Mouse (Mus musculus) embryonic facial prominence, embryonic 11.5 days (tissue): ENCODE results near the gene Cyp2e1. TPM values are rescaled to one million over a fixed set of nuclear protein-coding genes. Genes with fewer than 3 reads are reported as not detected.
"Not testable (repeated sequence)": the region's sequence is repeated elsewhere in the genome, so short reads cannot be mapped to it uniquely, and the experiment has no call there.

Experiments used
- ATAC-seq: fragments of 200-750 bp; cut with Nextera tagmentation; replicated peaks from 2 replicates; pipeline ENCODE4 v1.8.0; 2017; ENCODE audit warnings: low read depth; ENCODE audit not compliant: insufficient number of reproducible peaks, low FRiP score, low TSS enrichment
- DNase-seq: peaks from one replicate; pipeline ENCODE4 v3.0.0-alpha.2; 2015; ENCODE audit warnings: low spot score
- H3K27ac ChIP-seq: fragments of 300-500 bp; sonication (generic); replicated peaks from 2 replicates; pipeline ENCODE4 v1.5.1; 2014; ENCODE audit warnings: mild to moderate bottlenecking, low read depth, low read length, control low read depth
- H3K27me3 ChIP-seq: fragments of 300-500 bp; sonication (generic); 2 replicates; pipeline ENCODE4 v1.6.1; 2014; ENCODE audit warnings: mild to moderate bottlenecking, low read length, moderate library complexity, mixed read lengths; ENCODE audit not compliant: control insufficient read depth, insufficient read depth
- H3K36me3 ChIP-seq: fragments of 300-500 bp; sonication (generic); replicated peaks from 2 replicates; pipeline ENCODE4 v1.6.1; 2014; ENCODE audit warnings: low read depth, mild to moderate bottlenecking, low read length, moderate library complexity, mixed read lengths; ENCODE audit not compliant: control insufficient read depth, insufficient read depth
- H3K4me1 ChIP-seq: fragments of 300-500 bp; sonication (generic); 2 replicates; pipeline ENCODE4 v1.6.1; 2014; ENCODE audit warnings: low read length, mixed read lengths; ENCODE audit not compliant: control insufficient read depth, insufficient read depth
- H3K4me2 ChIP-seq: fragments of 300-500 bp; sonication (generic); 2 replicates; pipeline ENCODE4 v1.6.1; 2014; ENCODE audit warnings: low read depth, mild to moderate bottlenecking, control low read depth, low read length, moderate library complexity
- H3K4me3 ChIP-seq: fragments of 300-500 bp; sonication (generic); 2 replicates; pipeline ENCODE4 v1.5.1; 2014; ENCODE audit warnings: low read depth, low read length, control low read depth
- H3K9ac ChIP-seq: fragments of 300-500 bp; sonication (generic); replicated peaks from 2 replicates; pipeline ENCODE4 v1.6.1; 2014; ENCODE audit warnings: mild to moderate bottlenecking, control low read depth, low read length
- H3K9me3 ChIP-seq: fragments of 300-500 bp; sonication (generic); replicated peaks from 2 replicates; pipeline ENCODE4 v1.6.1; 2016; ENCODE audit warnings: mild to moderate bottlenecking, low read length, inconsistent platforms, mixed read lengths; ENCODE audit not compliant: control insufficient read depth
- WGBS: fragments of 180-500 bp; shearing (Covaris S2); extraction: QIAGEN DNeasy Blood & Tissue Kit; methylation state at CpG from one replicate; pipeline ENCODE4 v1.1.7; 2014; 5-methylcytosine and 5-hydroxymethylcytosine counted together
- polyA plus RNA-seq: library from polyadenylated mRNA; unstranded; fragments of >200 nt; fragmentation: Nextera tagmentation; extraction: Ambion mirVana; gene quantifications from 2 replicates; pipeline ENCODE4 v1.2.1, GENCODE M21; 2014

Gene Cyp2e1
- polyA plus RNA-seq, 1 experiment from 2014 or later: not detected

DNA sequence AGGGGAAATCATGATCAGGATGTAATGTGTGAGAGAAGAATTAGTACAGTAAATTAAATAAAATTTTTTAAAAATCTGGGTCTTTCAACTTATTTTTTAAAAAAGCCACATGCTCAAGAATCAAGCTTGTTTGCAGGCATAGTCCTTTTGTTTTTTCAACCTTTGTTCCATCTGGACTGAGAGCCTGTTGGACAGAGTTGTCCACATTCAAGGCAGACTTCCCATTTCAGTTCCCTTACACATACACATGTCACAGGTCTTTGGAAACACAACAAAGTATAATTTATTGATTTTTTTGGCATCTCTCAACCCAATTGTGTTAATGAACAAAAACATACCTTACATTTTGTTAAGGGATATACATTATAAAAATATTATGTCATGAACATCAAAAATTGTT is 9.0 kb upstream of the Cyp2e1 start:
- Histone ChIP-seq H3K9me3 (no peaks in the 10 kb centered on the region), H3K4me3 (no peak overlapping the region), H3K4me1 (no peaks in the 10 kb centered on the region), H3K9ac (no peak overlapping the region), H3K27ac (no peak overlapping the region), H3K4me2 (no peak overlapping the region), H3K27me3 (no peaks in the 10 kb centered on the region), H3K36me3 (no peaks in the 10 kb centered on the region)
- ATAC-seq (no peak), DNase-seq (no peak)

DNA sequence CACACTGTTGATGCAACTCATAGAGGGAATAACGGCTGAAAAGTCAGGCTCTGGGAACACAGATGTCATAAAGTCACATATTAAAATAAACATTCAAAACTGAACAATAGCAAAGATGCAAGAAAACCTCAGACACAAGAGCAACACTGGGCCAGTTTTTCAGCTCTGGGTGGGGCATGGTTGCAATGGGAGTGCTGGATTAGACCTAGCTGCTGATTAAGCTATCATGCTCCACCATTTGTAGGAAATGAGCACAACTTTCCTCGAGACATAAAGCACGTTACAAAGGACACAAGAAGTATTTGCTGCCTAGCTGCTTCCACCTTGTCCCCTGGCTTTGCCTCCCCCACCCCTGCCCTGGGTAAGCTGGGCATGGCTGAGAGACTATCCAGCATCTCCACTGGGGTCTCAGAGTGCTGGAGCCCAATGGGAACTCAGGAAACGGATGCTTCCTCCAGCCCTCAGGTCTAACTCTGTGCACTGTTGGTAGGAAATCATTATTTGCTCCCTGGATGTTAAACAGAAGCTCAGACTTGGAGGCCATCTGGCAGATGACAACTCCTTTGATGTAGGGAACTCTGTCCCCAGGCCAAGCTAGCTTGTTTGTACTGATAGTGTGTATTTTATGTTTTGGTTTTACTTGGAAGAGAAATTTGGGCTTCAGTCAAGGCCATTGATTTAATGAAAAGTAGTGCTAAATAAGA is 7.2 kb upstream of the Cyp2e1 start:
- no peaks in the 10 kb centered on the region for H3K27me3 ChIP-seq
- H3K9ac ChIP-seq: no peak overlapping the region
- no peaks in the 10 kb centered on the region for H3K4me1 ChIP-seq
- WGBS: 79% methylated on average over 4 of the region's 4 CpGs
- H3K36me3 ChIP-seq: no peaks in the 10 kb centered on the region
- no peaks in the 10 kb centered on the region for H3K9me3 ChIP-seq
- H3K27ac ChIP-seq: no peak overlapping the region
- ATAC-seq: no peak
- no peak overlapping the region for H3K4me3 ChIP-seq
- H3K4me2 ChIP-seq: no peak overlapping the region
- no peak for DNase-seq

DNA sequence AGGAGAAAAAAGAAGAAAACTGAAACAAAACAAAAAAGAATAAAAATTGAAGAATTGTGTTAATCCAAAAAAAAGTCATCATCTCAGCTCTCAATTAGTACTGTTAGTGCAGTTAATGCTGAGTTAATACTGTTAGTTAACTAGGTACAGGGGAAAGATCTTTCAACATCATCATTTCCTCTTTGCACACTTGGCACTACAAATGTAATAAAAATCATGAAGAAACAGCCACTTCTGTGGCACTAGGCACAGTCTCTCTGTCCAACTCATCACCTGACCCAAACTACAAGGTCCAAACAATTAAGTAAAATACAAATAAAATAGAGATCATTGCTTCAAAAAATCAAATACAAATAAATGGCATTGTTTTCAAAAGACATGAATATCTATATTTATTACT is 2.9 kb upstream of the Cyp2e1 start:
- no peak for DNase-seq
- no peak overlapping the region for H3K9ac ChIP-seq
- no peak overlapping the region for H3K27ac ChIP-seq
- no peaks in the 10 kb centered on the region for H3K27me3 ChIP-seq
- H3K36me3 ChIP-seq: no peaks in the 10 kb centered on the region
- no peak overlapping the region for H3K4me3 ChIP-seq
- H3K4me2 ChIP-seq: no peak overlapping the region
- ATAC-seq: no peak
- no peaks in the 10 kb centered on the region for H3K4me1 ChIP-seq
- no peaks in the 10 kb centered on the region for H3K9me3 ChIP-seq

DNA sequence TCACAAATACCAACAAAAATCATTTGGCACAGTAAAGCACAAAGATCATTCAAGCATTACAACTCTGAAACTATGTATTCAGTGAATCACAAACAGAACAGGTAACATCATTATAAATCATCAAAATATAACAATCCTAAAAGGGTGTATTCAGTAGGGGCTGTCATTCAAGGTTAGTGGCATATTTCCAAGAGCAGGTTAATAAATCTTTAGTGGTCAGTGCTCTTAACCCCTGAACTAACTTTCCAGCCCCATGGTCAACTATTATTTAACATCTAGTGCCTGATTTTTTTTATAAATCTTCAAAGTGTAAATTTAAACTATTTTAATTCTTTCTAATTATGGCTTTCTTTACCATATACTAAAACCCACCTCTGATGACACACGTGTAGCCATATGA is 1.9 kb downstream of the Cyp2e1 start:
- not testable (repeated sequence) for H3K4me2 ChIP-seq, H3K4me1 ChIP-seq, H3K36me3 ChIP-seq, ATAC-seq, H3K9ac ChIP-seq, H3K4me3 ChIP-seq, H3K27me3 ChIP-seq, DNase-seq, H3K27ac ChIP-seq, H3K9me3 ChIP-seq
- 61% methylated on average over 1 of the region's 1 CpGs for WGBS

DNA sequence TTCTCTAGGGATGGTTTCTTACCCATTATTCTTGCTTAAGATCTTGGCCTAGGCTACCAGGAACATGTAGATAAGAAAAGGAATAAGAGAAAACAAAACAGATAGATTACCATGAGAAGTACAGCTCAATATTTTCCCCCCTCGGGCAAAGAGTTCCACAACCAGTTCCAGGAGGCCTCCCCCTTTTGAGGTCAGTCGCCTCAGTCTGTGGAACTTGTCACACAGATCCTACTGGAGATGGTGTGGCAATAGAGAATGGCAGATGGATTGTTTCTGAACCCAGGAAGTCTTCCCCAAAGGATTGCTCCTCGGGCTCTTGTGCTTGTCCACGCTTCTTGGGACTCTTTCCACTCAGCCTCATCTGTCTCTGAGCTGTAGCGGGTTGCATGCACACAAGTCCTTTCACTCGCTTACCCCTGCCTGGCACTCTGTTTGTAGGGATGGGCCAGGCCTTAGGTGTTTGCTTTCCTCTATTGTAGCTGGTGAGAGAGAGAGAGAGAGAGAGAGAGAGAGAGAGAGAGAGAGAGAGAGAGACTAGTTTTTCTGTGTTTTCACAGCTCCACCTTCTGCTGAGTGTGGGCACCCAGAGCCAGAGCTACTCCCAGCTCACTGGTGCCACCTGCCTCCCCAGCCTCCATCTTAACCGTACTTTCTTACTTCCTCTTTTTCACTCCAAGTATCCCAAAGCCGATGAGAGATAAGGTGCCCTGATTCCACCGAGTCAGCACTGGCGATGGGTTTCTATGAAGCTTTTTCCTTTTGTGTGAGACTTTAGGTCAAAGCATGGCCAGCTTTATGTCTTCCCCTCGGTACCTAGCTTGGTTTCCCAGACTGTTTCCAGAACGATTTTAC is 2.6 kb downstream of the Cyp2e1 start:
- H3K4me3 ChIP-seq: no peak overlapping the region
- no peak overlapping the region for H3K9ac ChIP-seq
- no peaks in the 10 kb centered on the region for H3K9me3 ChIP-seq
- WGBS: 76% methylated on average over 12 of the region's 12 CpGs
- H3K27ac ChIP-seq: no peak overlapping the region
- no peak for DNase-seq
- no peak for ATAC-seq
- no peaks in the 10 kb centered on the region for H3K4me1 ChIP-seq
- no peaks in the 10 kb centered on the region for H3K36me3 ChIP-seq
- H3K27me3 ChIP-seq: no peaks in the 10 kb centered on the region
- no peak overlapping the region for H3K4me2 ChIP-seq

DNA sequence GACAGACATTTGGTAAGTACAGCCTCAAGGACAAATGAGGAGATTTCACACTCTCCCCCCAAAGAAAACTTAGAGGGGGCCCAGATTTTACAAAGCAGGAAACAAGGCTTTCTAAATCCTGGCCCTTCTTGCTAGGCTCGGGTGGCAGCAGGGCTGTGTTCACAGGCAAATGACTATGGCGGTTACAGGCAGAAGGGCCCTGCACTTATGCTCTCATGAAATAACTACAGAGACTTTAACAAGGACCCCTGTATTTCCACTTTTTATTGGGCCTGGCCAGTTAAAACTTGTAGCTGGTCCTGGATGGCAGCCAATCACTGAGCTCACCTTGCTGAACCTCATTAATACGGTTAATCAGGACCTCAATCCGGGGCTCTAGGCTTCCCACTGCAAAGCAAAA is 17.0 kb downstream of the Cyp2e1 start:
- WGBS: 88% methylated on average over 4 of the region's 4 CpGs
- DNase-seq: no peak
- no peaks in the 10 kb centered on the region for H3K27me3 ChIP-seq

DNA sequence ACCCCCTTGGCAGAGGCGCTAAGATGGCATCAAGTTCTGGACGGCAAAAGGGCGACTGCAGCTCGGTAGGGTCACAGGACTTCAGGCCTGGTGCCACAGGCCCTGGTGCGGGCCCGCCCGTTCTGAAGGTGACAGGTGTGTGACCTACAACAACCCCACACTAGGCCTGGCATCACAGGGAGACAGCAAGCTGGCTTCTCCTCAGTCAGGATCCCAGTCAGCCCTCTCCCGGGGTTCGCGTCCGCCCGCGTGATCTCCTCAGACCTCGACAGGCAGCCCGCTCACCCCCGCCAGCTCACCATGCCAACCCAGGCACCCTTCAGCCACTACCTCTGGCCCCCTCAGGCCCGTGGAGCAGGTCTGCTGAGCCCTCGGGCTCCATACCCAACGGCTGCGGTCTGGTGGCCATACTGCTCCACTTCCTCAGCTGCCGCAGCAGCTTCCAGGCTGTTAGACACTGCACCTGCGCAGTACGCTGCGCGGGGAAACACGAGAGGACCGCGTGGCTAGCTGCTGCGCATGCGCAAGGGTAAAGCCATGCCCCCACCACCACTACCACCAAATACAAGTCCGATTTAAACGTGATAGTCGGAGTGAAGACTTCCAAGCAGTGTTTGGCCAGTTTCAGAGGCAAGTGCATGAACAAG is 24.0 kb downstream of the Cyp2e1 start, which contains the start of gene Syce1:
TSS of gene Syce1 (minus strand) at position 447 of the 647 bp plus-strand sequence.
- no peaks in the 10 kb centered on the region for H3K36me3 ChIP-seq
- no peak within 1 kb of the TSS for H3K4me2 ChIP-seq
- DNase-seq (no peak), ATAC-seq (no peak)
- no peaks in the 10 kb centered on the region for H3K27me3 ChIP-seq
- no peak within 1 kb of the TSS for H3K27ac ChIP-seq
- no peak within 1 kb of the TSS for H3K9ac ChIP-seq
- H3K4me3 ChIP-seq: no peak within 1 kb of the TSS
- WGBS: 82% methylated on average over 32 of the region's 33 CpGs
- H3K9me3 ChIP-seq: no peaks in the 10 kb centered on the region
- H3K4me1 ChIP-seq: no peaks in the 10 kb centered on the region

More for the DNA sequence above, 17.0 kb downstream of the Cyp2e1 start:
- Histone ChIP-seq H3K36me3 (no peaks in the 10 kb centered on the region), H3K27ac (no peak overlapping the region), H3K9me3 (no peaks in the 10 kb centered on the region), H3K9ac (no peak overlapping the region), H3K4me3 (no peak overlapping the region), H3K4me2 (no peak overlapping the region), H3K4me1 (no peaks in the 10 kb centered on the region)
- ATAC-seq: no peak

DNA sequence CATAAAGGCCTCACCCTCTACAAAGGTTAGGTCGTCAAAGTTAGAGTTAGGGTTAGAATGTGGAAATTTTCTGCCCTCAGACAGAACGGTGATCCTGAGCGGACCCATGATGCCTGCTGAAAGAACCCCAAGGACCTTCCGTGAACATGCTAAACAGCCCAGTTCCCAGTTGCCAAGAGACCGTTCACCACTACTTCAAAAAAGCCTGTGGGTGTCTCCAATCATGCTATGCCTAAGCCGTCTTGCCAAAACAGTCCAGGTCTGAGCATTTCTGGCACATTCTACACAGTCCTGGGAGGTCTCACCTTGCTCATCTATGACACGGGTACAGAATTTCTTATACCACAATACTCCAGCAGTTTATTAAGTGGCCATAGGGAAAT is 24.5 kb downstream of the Cyp2e1 start:
- 89% methylated on average over 7 of the region's 7 CpGs for WGBS
- Histone ChIP-seq H3K27ac (no peak overlapping the region), H3K9ac (no peak overlapping the region), H3K36me3 (no peaks in the 10 kb centered on the region), H3K4me1 (no peaks in the 10 kb centered on the region), H3K9me3 (no peaks in the 10 kb centered on the region), H3K4me2 (no peak overlapping the region), H3K27me3 (no peaks in the 10 kb centered on the region), H3K4me3 (no peak overlapping the region)
- ATAC-seq (no peak), DNase-seq (no peak)
